ENCODE assay signal across 8 mouse cellular contexts in genomic region chr13:92609486-92610310, GRCm38 (mm10). TPM values are rescaled to one million over a fixed set of nuclear protein-coding genes. Genes with fewer than 3 reads are reported as not detected.
DNase-seq lines count a peak whose midpoint lies in the region; ATAC-seq and TF ChIP-seq lines count a peak whose summit lies in the region.

No protein-coding gene starts in this region.

- no peaks in the 10 kb centered on the region for H3K9me3 ChIP-seq in hindbrain, embryonic 16.5 days (ENCODE audit: control insufficient read depth, low read length)
- no peaks in the 10 kb centered on the region for H3K9me3 ChIP-seq in liver, embryonic 11.5 days (ENCODE audit: control insufficient read depth, low read length)

- peak overlapping the region; percentile 96 for H3K27ac ChIP-seq in gastrocnemius, adult 2 months
- 0 out of 2 replicates have a peak overlapping the region, but pooled peaks have one; percentile 86 for H3K27ac ChIP-seq in hindbrain, embryonic 16.5 days (ENCODE audit: low read depth, low read length)
- H3K27ac ChIP-seq in liver, embryonic 11.5 days (ENCODE audit: low read depth, low read length), result peak overlapping the region; percentile 98

- H3K79me2 ChIP-seq in myocyte (ENCODE audit: control insufficient read depth, insufficient read depth), result no peaks in the 10 kb centered on the region

- H3K4me1 ChIP-seq in hindbrain, embryonic 16.5 days (ENCODE audit: control insufficient read depth, insufficient read depth, low read depth, low read length), result peaks cover 17% of the 10 kb centered on the region
- H3K4me1 ChIP-seq in liver, embryonic 11.5 days (replicated peaks; ENCODE audit: control insufficient read depth, insufficient read depth, low read length), result peaks cover 17% of the 10 kb centered on the region

- DNase-seq in adrenal gland, adult (ENCODE audit: inconsistent age in 2 of 2, low spot score in 1 of 2), result peak; percentile 46 to 82
- DNase-seq in adrenal gland, adult 8-10 months, result no peak
- peak; percentile 33 for DNase-seq in cerebellum, adult 9-11 months
- peak; percentile 57 for DNase-seq in gastrocnemius, adult 2 months
- peak; percentile 54 for DNase-seq in liver, embryonic 11.5 days (ENCODE audit: low spot score)
- peak; percentile 69 for DNase-seq in thymus, postnatal 14 days

- peak overlapping the region; percentile 98 for H3K4me3 ChIP-seq in gastrocnemius, adult 2 months
- peak overlapping the region; percentile 92 for H3K4me3 ChIP-seq in hindbrain, embryonic 16.5 days (ENCODE audit: low read length)
- H3K4me3 ChIP-seq in liver, embryonic 11.5 days (ENCODE audit: low read depth, low read length), result peak overlapping the region; percentile 80
- peak overlapping the region; percentile 69 for H3K4me3 ChIP-seq in myocyte

- no peak overlapping the region for H3ac ChIP-seq in myocyte (ENCODE audit: control insufficient read depth, insufficient read length)

- TF ChIP-seq CTCF in gastrocnemius, adult 2 months (IDR thresholded peaks at IDR 0.05), result no peak

- H3K4me2 ChIP-seq in hindbrain, embryonic 16.5 days (ENCODE audit: low read length), result peak overlapping the region; percentile 95
- H3K4me2 ChIP-seq in liver, embryonic 11.5 days, result peak overlapping the region; percentile 92
- H3K4me2 ChIP-seq in myocyte (ENCODE audit: low read depth), result peak overlapping the region; percentile 99

- no peak overlapping the region; the same call in 1 of the 2 replicates for H3K9ac ChIP-seq in hindbrain, embryonic 16.5 days (ENCODE audit: low read depth, low read length)
- peak overlapping the region; percentile 95 for H3K9ac ChIP-seq in liver, embryonic 11.5 days (ENCODE audit: low read depth, low read length)

- H3K27me3 ChIP-seq in hindbrain, embryonic 16.5 days (replicated peaks; ENCODE audit: control insufficient read depth, insufficient read depth, low read length), result no peaks in the 10 kb centered on the region
- no peaks in the 10 kb centered on the region for H3K27me3 ChIP-seq in liver, embryonic 11.5 days (replicated peaks; ENCODE audit: control insufficient read depth, insufficient read depth, low read length)
- no peaks in the 10 kb centered on the region for H3K27me3 ChIP-seq in myocyte (ENCODE audit: control insufficient read depth, insufficient read depth, insufficient read length)

- no peaks in the 10 kb centered on the region for H3K36me3 ChIP-seq in hindbrain, embryonic 16.5 days (ENCODE audit: control insufficient read depth, insufficient read depth, low read length)
- H3K36me3 ChIP-seq in liver, embryonic 11.5 days (ENCODE audit: control insufficient read depth, insufficient read depth, low read length), result no peaks in the 10 kb centered on the region
- H3K36me3 ChIP-seq in myocyte (ENCODE audit: control insufficient read depth, insufficient read depth), result no peaks in the 10 kb centered on the region

- intact Hi-C loops in gastrocnemius, adult 2 months (cut with DNase I), result loop anchor here (5.0 kb wide), 1 partner anchor 38 kb away; no protein-coding TSS in a partner anchor

- whole genome bisulfite sequencing in hindbrain, embryonic 16.5 days, result 11% methylated on average over 13 of the region's 13 CpGs
- 9% methylated on average over 13 of the region's 13 CpGs for whole genome bisulfite sequencing in liver, embryonic 11.5 days

- ATAC-seq in hindbrain, embryonic 16.5 days, result no peak
- peak; percentile 40 for ATAC-seq in liver, embryonic 11.5 days (replicated peaks; ENCODE audit: low FRiP score)

- TF ChIP-seq POLR2A in myocyte (IDR thresholded peaks at IDR 0.05; ENCODE audit: insufficient read length, low read depth), result no peak

TF ChIP-seq in myocyte, 11 proteins besides CTCF, POLR2A, EP300 and RAD21:
- TF ChIP-seq POLR2AphosphoS2 (IDR thresholded peaks at IDR 0.05; ENCODE audit: insufficient read length, low read depth), result no peak
- TF ChIP-seq TCF12 (IDR thresholded peaks at IDR 0.05; ENCODE audit: insufficient read depth, poor library complexity, severe bottlenecking), result no peak
- no peak for TF ChIP-seq REST (IDR thresholded peaks at IDR 0.05; ENCODE audit: insufficient read depth, insufficient read length)
- no peak for TF ChIP-seq MAX (IDR thresholded peaks at IDR 0.05; ENCODE audit: low read depth)
- no peak for TF ChIP-seq MYOD1 (IDR thresholded peaks at IDR 0.05; ENCODE audit: control insufficient read depth in 1 of 3, insufficient read length in 2 of 3, low read depth in 2 of 3)
- TF ChIP-seq E2F4 (IDR thresholded peaks at IDR 0.05; ENCODE audit: insufficient read depth), result no peak
- TF ChIP-seq USF1 (IDR thresholded peaks at IDR 0.05; ENCODE audit: low read depth), result no peak
- TF ChIP-seq SRF (IDR thresholded peaks at IDR 0.05; ENCODE audit: control insufficient read depth, insufficient read length, low read depth), result no peak
- no peak for TF ChIP-seq TCF3 (IDR thresholded peaks at IDR 0.05; ENCODE audit: insufficient read length, low read depth)
- TF ChIP-seq CEBPB (IDR thresholded peaks at IDR 0.05; ENCODE audit: insufficient read depth, poor library complexity, severe bottlenecking), result no peak
- TF ChIP-seq MYOG (IDR thresholded peaks at IDR 0.05; ENCODE audit: control insufficient read depth in 1 of 3, insufficient read depth in 1 of 3, insufficient read length in 2 of 3, low read depth in 2 of 3), result no peak
TF ChIP-seq in myocyte: peak in this region for 0.

RNA-seq across cellular contexts. Expression of gene Serinc5, which starts 1.2 kb away (rescaled TPM):
- total RNA-seq in adrenal gland, adult 8-10 months (2022), result 100 to 1,000 TPM in 2 of 4 experiments, 10 to 100 TPM in 2; 59.0 to 203 (median 126) TPM
- 1 to 10 TPM; 2.5 to 4.2 TPM for total RNA-seq in gastrocnemius, adult 2 months (2021)
- 14.7 and 19.7 TPM in 2 replicates for polyA plus RNA-seq in hindbrain, embryonic 16.5 days (2015; fragmentation: Nextera tagmentation; extraction: Ambion mirVana)
- 27.5 and 30.3 TPM in 2 replicates for polyA plus RNA-seq in liver, embryonic 11.5 days (2014; fragmentation: Nextera tagmentation; extraction: Ambion mirVana)
- 5.4 TPM for polyA plus RNA-seq in myocyte (2012; fragmentation: generic; extraction: Trizol)

RNA-seq across cellular contexts. Expression of gene Spz1, which starts 33.7 kb away (rescaled TPM):
- total RNA-seq in adrenal gland, adult 8-10 months (2022), result not detected
- not detected for total RNA-seq in gastrocnemius, adult 2 months (2021)
- polyA plus RNA-seq in hindbrain, embryonic 16.5 days (2015; fragmentation: Nextera tagmentation; extraction: Ambion mirVana), result not detected in 2 replicates
- polyA plus RNA-seq in liver, embryonic 11.5 days (2014; fragmentation: Nextera tagmentation; extraction: Ambion mirVana), result not detected in 2 replicates
- polyA plus RNA-seq in myocyte (2012; fragmentation: generic; extraction: Trizol), result not detected
